Mouse (Mus musculus) G1E (cell line): ENCODE results near the gene Gm14440.
"Not testable (repeated sequence)": the region's sequence is repeated elsewhere in the genome, so short reads cannot be mapped to it uniquely, and the experiment has no call there.

Experiments
- CTCF ChIP-seq: IDR thresholded peaks from 2 replicates; pipeline ENCODE4 v1.5.1; 2012; ENCODE audit warnings: low read depth, low read length, inconsistent platforms, mixed read lengths
- GATA1 ChIP-seq: IDR thresholded peaks from 2 replicates; pipeline ENCODE4 v1.6.1; 2012; ENCODE audit warnings: borderline replicate concordance, low read length, inconsistent platforms, mixed read lengths
- POLR2AphosphoS5 ChIP-seq: IDR thresholded peaks from 2 replicates; pipeline ENCODE4 v1.6.1; 2012; ENCODE audit warnings: low read depth, low read length, inconsistent platforms; ENCODE audit not compliant: insufficient replicate concordance

DNA sequence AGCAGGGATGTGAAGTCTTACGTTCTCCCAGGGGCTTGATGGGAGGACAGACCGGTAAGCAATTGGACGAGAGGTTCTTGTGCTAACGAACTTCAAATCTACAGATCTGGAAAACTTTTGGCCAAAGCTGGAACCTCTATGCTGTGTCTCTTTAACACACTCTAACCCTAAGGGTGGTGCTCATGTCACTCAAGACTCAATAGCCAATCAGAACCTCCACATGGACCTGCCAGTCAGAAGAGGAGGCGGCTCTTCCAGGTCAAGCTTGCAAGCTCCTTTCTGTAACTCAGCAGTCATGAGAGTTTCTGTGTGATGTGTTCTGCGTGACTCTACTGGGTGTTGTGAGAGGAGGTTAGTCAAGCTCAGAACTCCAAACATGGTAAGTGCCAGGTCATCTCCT is at the start of gene Gm14440:
- not testable (repeated sequence) for TF ChIP-seq CTCF, POLR2AphosphoS5, GATA1
